Mouse (Mus musculus) R1 (cell line): Measurements from ENCODE around the gene Agfg2.

ENCODE experiments used
- DNase-seq: peaks from one replicate; pipeline ENCODE4 v3.0.0-alpha.2; 2018; ENCODE audit warnings: low read depth, low spot score

Gene Agfg2

GRCm38 (mm10) chr5:137684294-137685123 lies at the start of gene Agfg2:
Agfg2 (minus strand) TSS chr5:137684726.
- peak; percentile 100 for DNase-seq

- no peak for DNase-seq
Observed at GRCm38 (mm10) chr5:137733638-137734288, 49.2 kb upstream of the Agfg2 start.

GRCm38 (mm10) chr5:137726767-137727166 lies 42.2 kb upstream of the Agfg2 start:
- no peak for DNase-seq

- no peak for DNase-seq
Observed at GRCm38 (mm10) chr5:137723840-137724239, 39.3 kb upstream of the Agfg2 start.

GRCm38 (mm10) chr5:137720558-137721164 lies 36.1 kb upstream of the Agfg2 start:
- peak; percentile 82 for DNase-seq

- DNase-seq: no peak
Observed at GRCm38 (mm10) chr5:137719088-137719487, 34.6 kb upstream of the Agfg2 start.

- DNase-seq: no peak
Observed at GRCm38 (mm10) chr5:137718020-137718790, 33.7 kb upstream of the Agfg2 start.

GRCm38 (mm10) chr5:137715685-137716084 lies 31.2 kb upstream of the Agfg2 start:
- no peak for DNase-seq

- no peak for DNase-seq
Observed at GRCm38 (mm10) chr5:137713454-137713853, 28.9 kb upstream of the Agfg2 start.

GRCm38 (mm10) chr5:137706913-137707633 lies 22.5 kb upstream of the Agfg2 start:
- DNase-seq: peak; percentile 81

GRCm38 (mm10) chr5:137705242-137705641 lies 20.7 kb upstream of the Agfg2 start:
- DNase-seq: no peak

GRCm38 (mm10) chr5:137699850-137700249 lies 15.3 kb upstream of the Agfg2 start:
- DNase-seq: no peak

- no peak for DNase-seq
Observed at GRCm38 (mm10) chr5:137699080-137699479, 14.6 kb upstream of the Agfg2 start.

- DNase-seq: no peak
Observed at GRCm38 (mm10) chr5:137695930-137696329, 11.4 kb upstream of the Agfg2 start.

GRCm38 (mm10) chr5:137694796-137695195 lies 10.3 kb upstream of the Agfg2 start:
- DNase-seq: peak; percentile 19

GRCm38 (mm10) chr5:137691881-137692280 lies 7.4 kb upstream of the Agfg2 start:
- DNase-seq: no peak

- DNase-seq: no peak
Observed at GRCm38 (mm10) chr5:137690531-137690930, 6.0 kb upstream of the Agfg2 start.

GRCm38 (mm10) chr5:137689974-137690373 lies 5.4 kb upstream of the Agfg2 start:
- DNase-seq: no peak

- DNase-seq: no peak
Observed at GRCm38 (mm10) chr5:137686127-137686790, 1.7 kb upstream of the Agfg2 start.

GRCm38 (mm10) chr5:137685653-137686052 lies 1.1 kb upstream of the Agfg2 start:
- DNase-seq: no peak
